Mouse (Mus musculus): ENCODE results near the gene Scn10a.
A peak's percentile ranks its signal among the peaks of the same experiment; 100 is the strongest.

The Scn10a gene

DNA sequence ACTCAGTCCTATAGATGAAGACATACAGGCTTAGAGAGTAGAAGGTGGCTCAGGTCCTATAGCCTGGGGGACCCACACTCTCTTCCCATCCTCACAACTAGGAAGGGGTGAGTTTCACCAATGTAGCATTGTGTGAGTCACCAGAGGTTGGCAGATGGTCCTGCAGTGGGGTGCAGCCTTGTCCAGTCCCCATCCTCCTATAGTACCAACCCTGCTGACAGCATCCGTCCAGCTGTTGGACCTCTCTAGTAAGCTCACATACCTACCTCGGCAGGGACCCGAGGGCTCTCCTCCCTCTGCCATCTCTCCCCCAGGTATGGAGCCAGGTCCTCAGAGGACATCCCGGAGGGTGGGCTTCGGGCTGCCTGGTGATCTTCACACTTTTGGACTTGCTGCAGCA, 85.6 kb downstream of the Scn10a start:
- no peak for DNase-seq

DNA sequence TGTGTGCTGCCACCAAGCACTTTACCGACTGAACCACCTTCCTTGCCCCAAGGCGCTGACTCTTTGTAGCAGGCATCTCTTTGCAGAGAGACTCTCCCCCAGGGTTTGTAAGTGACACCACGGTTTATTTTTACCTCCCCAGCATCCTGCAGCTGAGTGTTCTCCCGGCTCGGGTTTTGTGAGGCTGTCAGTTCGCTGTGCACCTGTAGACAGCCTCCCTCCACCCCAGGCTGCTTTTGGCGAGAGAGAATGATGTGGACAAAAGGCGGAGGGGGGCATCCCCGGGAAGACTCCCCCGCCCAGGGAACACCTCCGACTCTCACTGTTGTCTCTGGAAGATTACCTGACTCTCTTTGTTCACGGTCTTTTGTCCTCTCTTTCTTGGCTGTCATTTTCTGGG, 86.3 kb downstream of the Scn10a start:
- no peak for DNase-seq

DNA sequence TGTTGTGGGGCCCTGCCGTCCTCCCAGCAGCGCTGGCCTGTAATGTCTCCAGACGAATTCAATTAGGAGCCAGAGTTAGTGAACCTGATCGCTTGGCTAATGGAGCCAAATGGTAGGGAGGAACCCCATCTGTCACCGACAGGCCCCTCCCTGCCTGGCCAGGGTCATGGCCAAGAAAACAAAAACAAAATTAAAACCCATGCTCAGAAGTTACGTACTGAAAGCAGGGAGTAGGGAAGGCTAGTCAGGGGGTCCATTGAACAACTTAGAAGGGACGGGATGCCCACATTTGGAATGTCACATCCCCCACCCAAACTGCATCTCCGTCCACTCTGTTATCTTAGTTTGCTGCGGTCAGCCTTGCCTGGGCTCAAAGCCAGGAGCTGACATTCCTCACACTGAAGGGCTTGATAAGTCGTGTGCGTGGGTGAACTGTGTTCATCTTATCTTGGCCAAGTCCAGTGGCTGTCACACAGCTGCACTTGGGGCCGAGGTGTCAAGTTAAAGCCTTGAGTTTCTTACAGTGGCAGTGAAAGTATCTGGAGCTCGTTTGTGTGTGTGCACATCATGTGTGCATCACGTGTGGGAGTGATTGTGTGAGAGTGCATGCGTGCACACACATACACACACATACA, 87.1 kb downstream of the Scn10a start:
- DNase-seq, result peak; percentile 7 to 23

DNA sequence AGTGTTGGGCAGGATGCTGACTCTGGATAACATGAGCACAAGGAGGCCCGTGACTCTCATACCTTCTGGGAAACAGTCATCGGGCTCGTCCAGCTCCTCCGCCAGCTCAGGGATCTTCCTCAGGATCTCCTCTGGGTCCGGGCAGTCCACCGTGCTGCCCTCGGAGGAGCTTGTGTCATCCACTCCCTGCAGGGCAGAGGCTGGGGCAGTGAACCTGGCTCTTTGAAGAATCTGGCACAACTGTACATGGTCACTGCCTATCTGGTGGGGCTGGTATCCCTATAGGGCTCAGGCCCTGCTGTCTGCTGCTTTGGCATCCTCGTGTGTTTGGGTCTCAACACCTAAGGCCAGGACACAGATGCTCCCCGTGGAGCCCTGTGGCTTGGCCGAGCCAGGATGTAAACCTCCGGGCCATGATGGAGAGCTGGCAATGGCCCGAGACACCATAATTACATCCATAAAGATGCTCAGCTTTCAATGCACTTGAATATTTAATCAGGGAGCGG, 87.7 kb downstream of the Scn10a start:
- DNase-seq, result no peak

DNA sequence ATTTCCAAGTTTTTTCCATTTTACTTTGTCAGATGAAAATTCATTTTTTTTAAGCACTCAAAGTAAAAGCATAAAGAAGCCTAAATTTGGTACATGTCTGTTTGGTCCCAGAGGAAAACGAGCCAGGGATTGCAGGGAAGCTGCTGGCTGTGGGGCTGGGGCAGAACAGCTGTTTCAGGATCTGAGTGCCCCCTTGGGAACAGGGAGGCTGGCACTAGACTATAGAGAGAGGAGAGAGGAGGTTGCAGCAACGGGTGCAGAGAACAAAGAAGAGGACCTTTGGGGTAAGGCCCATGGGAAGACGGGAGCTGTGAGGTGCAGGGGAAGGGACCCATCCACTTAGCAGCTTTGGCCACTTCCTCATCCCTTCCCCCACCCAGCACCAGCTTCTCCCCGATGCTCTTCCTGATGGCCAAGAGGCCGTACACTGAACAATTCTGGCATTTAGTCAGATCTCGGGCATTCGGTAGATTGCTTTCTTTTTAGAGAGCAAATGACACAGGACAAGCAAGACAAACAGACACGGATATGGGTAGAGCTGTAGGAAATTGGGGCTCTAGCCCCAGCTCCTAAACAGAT, 90.3 kb downstream of the Scn10a start:
- DNase-seq, result no peak

DNA sequence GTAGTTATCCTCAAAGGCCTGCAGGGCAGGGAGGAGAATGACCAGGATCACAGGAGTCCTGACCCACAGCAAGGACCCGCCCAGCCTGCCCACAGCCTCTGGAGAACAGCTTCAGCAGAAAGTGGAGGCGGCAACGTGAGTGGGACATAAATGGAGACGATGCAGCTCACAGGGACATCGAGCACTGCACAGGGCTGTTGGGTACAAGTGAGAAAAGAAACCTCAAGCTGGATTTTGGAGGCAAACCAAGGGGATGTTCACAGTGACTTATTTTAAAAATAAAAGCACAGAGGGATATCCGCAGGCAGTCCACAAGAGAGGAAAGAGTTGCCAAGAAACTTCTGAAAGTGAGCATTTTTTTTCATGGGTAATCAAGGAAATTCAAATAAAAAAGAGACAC, 91.9 kb downstream of the Scn10a start:
- no peak for DNase-seq

DNA sequence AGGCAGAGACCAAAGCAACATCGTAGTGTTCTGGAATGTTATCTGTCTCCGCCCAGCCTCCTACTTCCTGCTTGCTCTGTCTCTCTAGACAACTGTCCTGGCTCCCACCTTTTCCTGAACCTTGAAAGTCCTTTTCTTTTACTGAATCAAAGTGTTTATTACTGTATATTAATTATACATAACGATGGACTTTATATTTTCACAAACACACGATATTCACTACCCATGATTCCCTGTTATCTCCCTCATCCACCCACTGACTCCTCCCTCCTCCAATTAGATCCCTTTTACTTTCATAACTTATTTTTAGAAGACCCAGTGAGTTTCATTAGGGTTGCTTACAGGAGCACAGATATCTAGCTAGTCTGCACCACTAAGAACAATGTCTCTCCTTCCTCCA, 95.0 kb downstream of the Scn10a start:
- no peak for DNase-seq

DNA sequence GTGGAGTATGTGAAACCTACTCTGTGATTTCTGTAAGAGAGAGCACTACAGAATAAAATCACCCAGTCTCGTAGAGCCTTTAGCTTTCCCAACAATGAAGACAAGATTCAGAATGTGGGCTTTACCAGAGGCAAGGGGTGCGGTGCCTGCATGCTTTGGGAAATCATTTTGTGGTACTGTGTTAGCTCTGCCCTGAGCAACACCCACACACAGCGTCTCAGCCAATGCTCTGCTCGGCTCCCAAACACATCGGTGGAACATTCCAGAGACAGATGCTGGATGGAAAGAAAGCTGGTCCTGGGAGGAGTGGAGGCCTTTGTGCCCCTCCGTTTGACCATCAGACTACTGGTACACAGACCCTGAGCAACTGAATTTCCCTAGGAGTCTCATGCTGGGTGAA, 104.3 kb downstream of the Scn10a start:
- no peak for DNase-seq

DNA sequence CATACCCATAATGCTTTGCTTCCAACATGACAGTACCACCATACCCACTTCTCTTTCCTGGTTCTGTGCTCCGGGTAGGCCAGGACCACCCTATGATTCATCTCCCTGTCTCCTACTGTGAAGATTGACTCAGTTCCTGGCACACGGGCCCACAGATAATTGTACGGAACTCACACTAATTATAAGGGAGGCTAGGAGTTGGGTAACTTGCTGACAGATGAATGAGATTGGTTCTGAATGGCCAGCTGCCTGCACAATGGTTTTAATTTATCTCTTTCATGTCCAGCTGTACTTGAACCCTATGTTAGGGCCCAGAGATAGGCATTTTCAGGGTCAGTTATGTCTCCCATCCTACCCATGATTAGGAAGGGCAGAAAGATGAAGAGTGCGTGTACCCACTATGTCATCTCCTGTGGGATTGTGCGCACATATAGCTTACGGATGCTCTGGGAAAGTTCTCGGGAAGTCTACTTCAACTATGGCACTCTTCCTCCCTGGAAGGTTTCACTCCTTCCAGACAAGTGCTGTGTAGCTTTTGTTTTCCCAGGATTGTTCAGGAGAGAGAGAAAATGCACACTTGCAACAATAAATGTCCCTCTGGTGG, 108.5 kb downstream of the Scn10a start:
- no peak for DNase-seq

DNA sequence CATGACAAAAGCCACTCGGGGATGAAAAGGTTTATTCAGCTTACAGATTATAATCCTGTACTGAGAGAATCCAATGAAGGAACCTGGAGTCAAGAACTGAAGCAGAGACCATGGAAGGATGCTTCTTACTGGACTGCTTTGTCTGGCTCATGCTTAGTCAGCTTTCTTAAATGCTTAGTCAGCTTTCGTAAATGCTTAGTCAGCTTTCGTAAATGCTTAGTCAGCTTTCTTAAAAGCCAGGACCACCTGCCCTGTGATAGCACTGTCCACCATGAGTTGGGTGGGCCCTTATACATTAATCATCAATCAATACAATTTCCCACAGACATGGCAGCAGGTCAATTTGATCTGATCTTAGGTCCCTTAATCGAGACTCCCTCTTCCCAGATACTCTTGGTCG, 112.2 kb downstream of the Scn10a start:
- no peak for DNase-seq

DNA sequence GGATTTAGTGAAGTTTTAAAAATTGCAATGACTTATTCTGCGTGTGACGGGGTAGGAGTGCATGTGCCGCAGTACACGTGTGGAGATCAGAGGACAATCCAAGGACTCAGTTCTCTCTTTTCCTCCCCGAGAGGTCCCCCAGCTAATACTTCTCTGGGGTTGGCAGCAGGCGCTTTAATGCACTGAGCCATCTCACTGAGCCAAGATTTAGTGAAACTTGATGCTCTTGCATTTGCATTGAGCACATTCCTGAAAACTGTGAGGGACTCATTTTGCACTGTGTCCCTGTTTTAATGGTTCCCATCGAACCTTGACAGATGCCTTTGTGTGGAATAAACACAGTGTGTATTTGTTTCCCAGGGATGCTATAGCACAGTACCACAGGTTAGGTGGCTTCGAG, 114.5 kb downstream of the Scn10a start:
- DNase-seq, result no peak

DNA sequence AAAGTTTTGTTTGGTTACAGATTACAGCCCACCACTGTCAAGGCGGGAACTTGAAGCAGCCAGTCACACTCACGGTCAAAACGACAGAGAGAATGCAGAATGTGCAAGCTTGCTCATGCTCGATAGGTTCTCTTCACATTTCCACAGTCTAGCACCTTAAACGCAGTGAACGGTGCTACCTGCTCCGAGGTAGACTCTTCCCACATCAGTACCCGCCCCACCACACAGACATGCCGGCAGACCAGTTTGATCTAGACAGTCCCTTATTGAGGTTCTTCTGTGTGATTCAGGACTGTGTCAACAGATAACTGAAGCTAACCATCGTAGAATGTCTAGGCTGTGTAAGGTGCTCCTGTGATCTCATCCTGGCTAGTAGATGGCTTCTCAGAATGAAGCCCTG, 120.6 kb downstream of the Scn10a start:
- no peak for DNase-seq

DNA sequence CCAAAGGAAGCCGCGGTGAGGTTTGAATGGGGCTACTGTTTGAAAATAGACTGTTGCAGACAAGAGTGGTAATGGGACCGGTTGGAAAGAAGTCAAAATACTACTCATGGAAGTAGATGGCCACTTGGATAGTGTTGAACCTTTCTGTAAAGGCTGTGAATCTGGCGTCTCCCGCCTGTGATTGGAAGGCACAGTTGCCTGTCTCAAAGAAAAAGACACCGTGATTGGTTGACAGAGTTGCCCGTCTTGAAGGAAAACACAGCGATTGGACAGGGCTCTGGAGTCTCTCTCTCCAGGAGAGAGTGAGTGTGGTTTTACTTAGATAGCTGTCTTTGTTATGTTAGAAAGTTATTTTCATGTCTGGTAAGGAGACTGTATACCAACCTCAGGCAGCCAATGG, 121.8 kb downstream of the Scn10a start:
- DNase-seq, result no peak

DNA sequence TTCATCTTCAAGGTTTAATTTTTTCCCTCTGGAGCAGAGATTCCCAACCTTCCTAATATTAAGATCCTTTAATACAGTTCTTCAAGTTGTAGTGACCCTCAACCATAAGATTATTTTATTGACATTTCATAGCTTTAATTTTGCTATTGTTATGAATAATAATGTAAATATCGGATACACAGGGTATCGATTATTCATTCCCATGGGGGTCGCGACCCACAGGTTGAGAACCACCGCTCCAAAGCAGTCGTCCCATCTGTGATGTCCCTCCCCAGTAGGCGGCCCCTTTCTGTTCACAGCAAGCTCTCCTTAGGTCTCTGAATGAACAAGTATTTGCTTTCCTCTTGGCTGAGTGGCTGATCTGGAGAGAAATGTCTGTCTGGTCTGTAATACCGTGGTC, 129.5 kb downstream of the Scn10a start:
- DNase-seq, result no peak

DNA sequence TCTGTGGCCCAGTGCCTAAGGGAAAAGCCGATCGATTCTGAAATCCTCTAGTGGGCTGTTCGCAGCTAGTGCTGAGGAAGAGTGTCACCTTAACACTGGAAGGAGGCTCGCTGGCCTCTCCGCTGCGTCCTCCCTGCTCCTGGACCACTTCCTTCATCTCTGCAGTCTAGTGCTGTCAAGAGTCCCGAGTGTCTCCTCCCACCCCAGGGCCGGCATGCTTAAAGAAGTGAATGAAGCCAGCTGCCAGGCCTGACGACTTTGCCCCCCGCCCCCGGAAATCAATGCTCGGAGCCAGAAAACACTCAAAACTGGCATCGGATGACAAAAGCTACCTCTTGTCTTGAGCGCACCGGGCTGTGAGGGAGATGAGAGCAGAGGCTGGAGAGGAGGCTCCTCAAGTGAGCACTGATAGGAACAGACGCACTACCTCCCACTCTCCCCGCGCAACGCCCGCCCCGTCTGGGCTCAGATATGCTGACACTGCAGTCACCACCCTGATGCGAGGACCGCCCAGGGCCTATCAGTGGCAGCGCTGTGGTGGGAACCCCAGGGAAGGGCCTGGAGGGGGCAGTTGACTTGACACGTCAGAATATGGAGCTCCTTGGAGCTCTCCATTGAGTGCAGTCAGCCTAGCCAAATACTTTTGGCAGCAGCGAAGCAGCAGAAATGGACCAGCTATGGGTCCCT, 130.2 kb downstream of the Scn10a start:
- DNase-seq, result no peak

DNA sequence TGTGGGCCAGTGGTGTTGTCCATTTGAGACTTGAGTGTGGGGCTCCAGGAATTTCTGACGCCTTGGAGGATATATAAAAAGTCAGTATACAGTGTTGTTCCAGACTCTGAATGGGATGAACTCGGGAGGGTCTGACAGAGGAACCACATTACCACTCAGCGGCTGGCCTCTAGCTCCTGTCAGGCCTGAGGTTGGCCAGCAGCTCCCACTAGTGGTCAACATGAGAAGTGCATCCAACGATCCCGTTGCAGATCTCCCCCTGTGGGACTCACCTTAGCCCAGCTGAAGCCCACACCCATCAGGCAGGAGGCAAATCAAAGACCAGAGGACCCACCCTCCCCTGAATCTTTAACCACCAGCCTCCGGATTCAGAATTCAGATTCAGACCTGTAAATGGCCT, 138.5 kb downstream of the Scn10a start:
- peak; percentile 63 to 85 for DNase-seq

DNA sequence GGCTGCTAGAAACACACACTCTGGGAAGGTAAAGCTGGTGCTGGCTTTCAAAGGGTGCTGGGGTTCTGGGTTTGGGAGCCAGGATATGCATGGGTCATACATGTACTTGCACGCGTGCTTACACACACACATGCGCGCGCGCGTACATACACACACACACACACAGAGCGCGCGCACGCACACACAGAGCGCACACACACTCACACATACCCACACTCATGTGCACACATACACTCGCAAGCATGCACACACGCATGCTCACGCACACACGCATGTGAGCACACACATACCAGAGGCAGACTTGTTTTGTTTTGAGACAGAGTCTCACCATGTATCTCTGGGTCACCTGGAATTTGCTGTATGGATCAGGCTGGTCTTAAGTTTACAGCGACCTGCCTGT, 138.9 kb downstream of the Scn10a start:
- no peak for DNase-seq

DNA sequence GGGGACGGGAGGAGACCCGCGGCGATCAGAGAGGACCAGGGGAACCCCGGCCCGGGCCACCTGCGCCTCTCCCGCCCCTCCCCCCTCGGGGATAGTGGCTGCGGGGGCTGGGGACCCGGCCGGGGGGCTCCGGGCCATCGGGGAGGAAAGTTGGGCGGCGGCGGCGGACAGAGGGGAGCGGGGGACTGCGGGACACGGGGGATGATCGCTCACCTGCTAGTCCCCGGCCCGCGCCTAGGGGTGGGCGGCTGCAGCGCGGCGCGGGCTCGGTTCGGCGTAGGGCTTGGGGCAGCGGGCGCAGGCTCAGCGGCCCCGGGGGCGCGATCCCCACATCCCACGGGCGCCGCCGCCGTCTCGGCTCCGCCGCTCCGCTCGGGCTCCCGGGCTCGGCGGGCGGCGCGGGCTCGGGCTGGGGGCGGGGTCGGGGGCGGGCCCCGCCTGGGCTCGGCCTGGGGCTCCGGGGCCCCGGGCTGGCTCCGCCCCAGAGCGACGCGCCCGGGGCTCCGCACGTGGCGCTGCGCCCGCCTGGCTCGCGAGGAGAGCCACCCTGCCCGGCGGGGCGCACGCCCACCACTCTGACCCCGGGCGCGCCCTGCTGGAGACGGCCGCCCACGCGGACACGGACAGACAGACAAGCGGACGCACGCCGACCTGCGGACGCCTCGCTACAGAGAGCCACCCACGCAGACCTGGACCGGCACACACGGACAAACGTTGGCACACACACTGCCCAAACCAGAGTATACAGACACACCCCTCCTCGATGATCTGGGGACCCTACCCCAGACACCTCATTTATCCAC, 140.3 kb downstream of the Scn10a start, which contains the start of gene Scn5a:
Gene Scn5a (minus strand): TSS at position 381 of the 803 bp plus-strand sequence.
- peak in 1 of 2 experiments; percentile 54 for DNase-seq

DNA sequence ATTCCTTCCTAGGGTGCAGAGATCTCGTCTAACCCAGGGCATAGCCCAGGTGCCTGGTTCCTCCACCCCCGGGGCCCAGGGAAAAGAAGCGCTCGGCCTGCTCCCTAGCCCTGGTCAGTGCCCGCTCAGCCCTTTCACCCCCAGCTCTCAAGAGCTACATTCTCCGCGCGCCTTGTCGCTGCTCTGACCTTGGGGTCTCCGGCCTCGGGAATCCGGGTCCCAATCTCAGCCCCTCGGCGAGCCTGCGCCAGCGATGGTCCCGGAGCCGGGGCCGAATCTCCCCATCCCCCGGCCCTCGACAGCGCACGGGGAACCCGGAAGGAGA, 140.8 kb downstream of the Scn10a start:
- DNase-seq, result no peak

DNA sequence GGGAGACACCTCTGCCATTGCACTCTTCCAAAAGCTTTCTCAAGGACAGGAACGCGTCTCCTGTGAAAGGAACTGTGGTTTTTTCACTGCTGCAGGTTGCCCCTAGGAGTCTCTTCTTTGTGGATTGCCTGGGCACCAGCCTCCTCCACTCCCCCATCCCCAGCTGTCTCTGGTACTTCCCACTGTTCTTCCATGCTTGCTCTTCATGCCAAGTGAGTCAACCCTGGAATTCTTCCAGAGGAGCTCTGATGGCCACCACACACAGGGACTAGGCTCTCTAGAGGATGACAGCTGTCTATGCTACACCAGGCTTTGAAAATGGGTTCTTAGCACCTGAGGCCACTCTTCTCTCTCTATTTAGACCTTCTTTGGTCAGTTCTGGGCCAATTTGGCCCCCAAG, 142.1 kb downstream of the Scn10a start:
- DNase-seq, result no peak

DNA sequence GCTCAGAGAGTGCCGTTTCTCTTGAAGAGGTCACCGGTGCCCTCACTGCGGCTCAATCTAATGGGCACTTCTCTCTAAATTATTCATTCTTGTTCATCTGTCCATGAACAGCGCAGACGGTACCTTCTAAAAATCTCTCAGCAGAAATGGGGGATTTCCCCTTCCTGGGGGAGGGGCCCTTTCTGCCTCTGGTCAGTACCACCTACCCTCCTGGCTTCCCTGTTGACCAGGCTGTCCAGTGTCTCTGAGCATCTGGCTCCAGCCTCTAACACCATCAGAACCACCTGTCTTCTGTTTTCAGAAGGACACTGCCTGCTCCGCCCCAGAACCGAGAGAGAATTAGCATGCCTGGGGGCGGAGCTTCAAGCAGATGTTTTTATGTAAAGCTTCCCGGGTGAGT, 143.4 kb downstream of the Scn10a start:
- no peak for DNase-seq

DNA sequence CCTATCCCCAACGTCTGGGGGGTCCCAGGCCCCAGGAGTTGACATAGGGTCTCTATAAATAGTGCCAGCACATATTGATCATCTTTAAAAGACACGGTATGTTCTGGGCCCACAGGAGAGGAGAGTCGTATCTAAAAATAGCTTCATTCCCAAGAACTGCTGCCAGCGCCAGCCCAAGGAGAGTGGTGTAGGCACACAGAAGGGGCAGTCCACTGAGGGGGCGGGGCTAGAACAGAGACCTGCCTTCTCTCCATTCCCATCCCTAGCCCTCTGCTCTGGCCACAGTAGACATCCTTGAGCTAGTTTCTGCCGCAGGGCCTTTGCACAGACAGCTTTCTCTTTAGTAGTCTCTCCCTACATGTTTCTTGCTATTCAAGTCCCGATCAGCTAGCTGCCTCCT, 144.8 kb downstream of the Scn10a start:
- no peak for DNase-seq

DNA sequence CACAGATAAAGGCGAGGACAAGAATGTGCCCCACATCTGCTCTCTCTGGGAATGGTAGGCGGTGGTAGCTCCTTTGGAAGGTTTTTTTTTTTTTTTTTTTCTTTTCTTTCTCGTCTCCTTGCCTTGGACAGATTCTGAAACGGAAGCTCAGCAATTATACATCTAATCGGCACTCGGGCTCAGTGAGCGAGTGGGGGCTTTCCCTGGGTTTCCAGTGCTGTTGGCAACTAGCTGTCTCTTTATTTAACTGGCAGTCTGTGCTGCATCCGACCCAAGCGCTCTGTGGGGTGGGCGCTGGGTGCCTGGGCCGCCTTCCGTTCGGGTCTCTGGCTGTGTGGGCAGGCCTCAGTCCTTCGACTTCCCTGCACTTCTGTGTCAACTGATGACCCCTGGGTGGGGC, 146.1 kb downstream of the Scn10a start:
- no peak for DNase-seq
